Comparison of ENCODE assay signal across 26 mouse cellular contexts in genomic region chr17:4779017-4779416, GRCm38 (mm10).
DNase-seq lines count a peak whose midpoint lies in the region; ATAC-seq and TF ChIP-seq lines count a peak whose summit lies in the region.
"Had no signal": no experiment of that assay in that cellular context is flagged by ENCODE, and none has a peak within 500 bp of the region (broad histone marks: within the 10 kb centered on the region; RNA-seq: fewer than 3 reads in every experiment).

No protein-coding gene starts in this region.

- no peaks in the 10 kb centered on the region for H3K4me1 ChIP-seq in forebrain, embryonic 11.5 days (replicated peaks; ENCODE audit: control insufficient read depth, insufficient read depth, low read length)
- no peaks in the 10 kb centered on the region for H3K4me1 ChIP-seq in forebrain, embryonic 16.5 days (replicated peaks; ENCODE audit: control insufficient read depth, insufficient read depth, low read length)
- H3K4me1 ChIP-seq in stomach, embryonic 16.5 days (ENCODE audit: control insufficient read depth, insufficient read depth, low read length) = peaks cover 4% of the 10 kb centered on the region; the same call in 1 of the 2 replicates
- H3K4me1 ChIP-seq in stomach, postnatal 0 days (replicated peaks; ENCODE audit: control insufficient read depth, insufficient read depth) = no peaks in the 10 kb centered on the region
- peaks cover 5% of the 10 kb centered on the region; the same call in 1 of the 2 replicates for H3K4me1 ChIP-seq in lung, embryonic 15.5 days
- no peaks in the 10 kb centered on the region for H3K4me1 ChIP-seq in kidney, adult 2 months (ENCODE audit: control insufficient read depth, insufficient read depth, low read length)
- no peaks in the 10 kb centered on the region for H3K4me1 ChIP-seq in embryonic facial prominence, embryonic 10.5 days
- H3K4me1 ChIP-seq: heart, embryonic 13.5 days; neural tube, embryonic 12.5 days had no signal

- no peak for TF ChIP-seq CTCF in stomach, postnatal 0 days (IDR thresholded peaks at IDR 0.05; ENCODE audit: low read depth)
- TF ChIP-seq CTCF in kidney, adult 2 months (conservative IDR thresholded peaks at IDR 0.05; ENCODE audit: insufficient read depth, insufficient read length, low read depth, low read length) = no peak

- no peaks in the 10 kb centered on the region for H3K9me3 ChIP-seq in forebrain, embryonic 11.5 days (ENCODE audit: control insufficient read depth, low read length)
- H3K9me3 ChIP-seq in forebrain, embryonic 16.5 days (ENCODE audit: control insufficient read depth, low read length) = no peaks in the 10 kb centered on the region
- H3K9me3 ChIP-seq in stomach, embryonic 16.5 days (replicated peaks; ENCODE audit: control insufficient read depth, low read length) = no peaks in the 10 kb centered on the region
- H3K9me3 ChIP-seq in stomach, postnatal 0 days (ENCODE audit: control insufficient read depth, low read length) = no peaks in the 10 kb centered on the region
- H3K9me3 ChIP-seq in lung, embryonic 15.5 days = no peaks in the 10 kb centered on the region
- H3K9me3 ChIP-seq in embryonic facial prominence, embryonic 10.5 days = no peaks in the 10 kb centered on the region
- H3K9me3 ChIP-seq: G1E; heart, embryonic 13.5 days; midbrain, embryonic 15.5 days; neural tube, embryonic 12.5 days had no signal

- WGBS in forebrain, embryonic 11.5 days = 97% methylated on average over 10 of the region's 10 CpGs
- WGBS in forebrain, embryonic 16.5 days = 94% methylated on average over 10 of the region's 10 CpGs
- 86% methylated on average over 10 of the region's 10 CpGs for WGBS in stomach, embryonic 16.5 days
- WGBS in stomach, postnatal 0 days = 75% methylated on average over 10 of the region's 10 CpGs
- 73% methylated on average over 10 of the region's 10 CpGs for WGBS in lung, embryonic 15.5 days
- WGBS in kidney, adult 2 months = 79% methylated on average over 10 of the region's 10 CpGs
- WGBS in embryonic facial prominence, embryonic 10.5 days = 89% methylated on average over 10 of the region's 10 CpGs

- H3K4me2 ChIP-seq in forebrain, embryonic 11.5 days (ENCODE audit: low read depth, low read length, severe bottlenecking) = no peak overlapping the region
- H3K4me2 ChIP-seq in forebrain, embryonic 16.5 days (ENCODE audit: low read length) = no peak overlapping the region
- no peak overlapping the region for H3K4me2 ChIP-seq in stomach, embryonic 16.5 days (ENCODE audit: low read depth, low read length)
- H3K4me2 ChIP-seq in stomach, postnatal 0 days (replicated peaks; ENCODE audit: low read depth) = no peak overlapping the region
- H3K4me2 ChIP-seq in lung, embryonic 15.5 days = no peak overlapping the region

- H3K36me3 ChIP-seq in forebrain, embryonic 11.5 days (ENCODE audit: control insufficient read depth, insufficient read depth, low read length) = no peaks in the 10 kb centered on the region
- no peaks in the 10 kb centered on the region for H3K36me3 ChIP-seq in forebrain, embryonic 16.5 days (ENCODE audit: control insufficient read depth, insufficient read depth)
- no peaks in the 10 kb centered on the region for H3K36me3 ChIP-seq in stomach, embryonic 16.5 days (ENCODE audit: control insufficient read depth, insufficient read depth, low read length)
- no peaks in the 10 kb centered on the region for H3K36me3 ChIP-seq in stomach, postnatal 0 days (ENCODE audit: control insufficient read depth, insufficient read depth, low read length)
- no peaks in the 10 kb centered on the region for H3K36me3 ChIP-seq in lung, embryonic 15.5 days
- H3K36me3 ChIP-seq in kidney, adult 2 months (ENCODE audit: control insufficient read depth, insufficient read depth, low read length) = no peaks in the 10 kb centered on the region
- H3K36me3 ChIP-seq in embryonic facial prominence, embryonic 10.5 days (replicated peaks) = no peaks in the 10 kb centered on the region
- H3K36me3 ChIP-seq: G1E; heart, embryonic 13.5 days; midbrain, embryonic 15.5 days; neural tube, embryonic 12.5 days had no signal

- H3K27ac ChIP-seq in forebrain, embryonic 11.5 days (ENCODE audit: low read depth, low read length) = no peak overlapping the region
- H3K27ac ChIP-seq in forebrain, embryonic 16.5 days (ENCODE audit: low read length) = no peak overlapping the region
- no peak overlapping the region for H3K27ac ChIP-seq in stomach, embryonic 16.5 days (ENCODE audit: low read length)
- H3K27ac ChIP-seq in stomach, postnatal 0 days (replicated peaks) = no peak overlapping the region
- peak overlapping the region; percentile 31; the same call in 1 of the 2 replicates for H3K27ac ChIP-seq in lung, embryonic 15.5 days
- no peak overlapping the region for H3K27ac ChIP-seq in kidney, adult 2 months (ENCODE audit: insufficient read depth, low read depth, low read length)
- no peak overlapping the region for H3K27ac ChIP-seq in embryonic facial prominence, embryonic 10.5 days (replicated peaks)
- H3K27ac ChIP-seq: gastrocnemius, adult 2 months; heart, embryonic 13.5 days; liver, embryonic 14.5 days; midbrain, embryonic 15.5 days; neural tube, embryonic 12.5 days had no signal

- no peak for TF ChIP-seq EP300 in stomach, postnatal 0 days (optimal IDR thresholded peaks at IDR 0.05)

- H3K9ac ChIP-seq in forebrain, embryonic 11.5 days (ENCODE audit: low read length) = no peak overlapping the region
- H3K9ac ChIP-seq in forebrain, embryonic 16.5 days (replicated peaks; ENCODE audit: low read depth, low read length) = no peak overlapping the region
- no peak overlapping the region for H3K9ac ChIP-seq in stomach, embryonic 16.5 days (ENCODE audit: low read length)
- H3K9ac ChIP-seq in stomach, postnatal 0 days (ENCODE audit: low read length) = no peak overlapping the region
- no peak overlapping the region for H3K9ac ChIP-seq in lung, embryonic 15.5 days
- H3K9ac ChIP-seq: heart, embryonic 13.5 days; liver, embryonic 14.5 days; midbrain, embryonic 15.5 days; neural tube, embryonic 12.5 days had no signal

- TF ChIP-seq POLR2A in kidney, adult 2 months (IDR thresholded peaks at IDR 0.05; ENCODE audit: low read depth, low read length) = no peak

- DNase-seq in forebrain, embryonic 11.5 days (ENCODE audit: low spot score) = no peak
- DNase-seq in stomach, postnatal 0 days (ENCODE audit: low spot score) = no peak
- DNase-seq in lung, postnatal 25 days (ENCODE audit: low spot score) = peak; percentile 78
- no peak for DNase-seq in kidney, adult 2 months
- no peak for DNase-seq in embryonic facial prominence, embryonic 10.5 days (ENCODE audit: low spot score)
- DNase-seq: adrenal gland, postnatal 14 days; cerebellum, postnatal 14 days; gastrocnemius, adult 2 months; gastrocnemius, postnatal 36 days; heart, postnatal 10 days; kidney, adult 9 months; kidney, postnatal 10 days; layer of hippocampus, adult 9-11 months; liver; right cerebral cortex, adult 18-20 months; spleen, adult 18-20 months; thymus, postnatal 4 days had no signal

- no peak overlapping the region for H3K4me3 ChIP-seq in forebrain, embryonic 11.5 days (ENCODE audit: low read depth, low read length)
- no peak overlapping the region for H3K4me3 ChIP-seq in forebrain, embryonic 16.5 days (replicated peaks; ENCODE audit: low read length)
- H3K4me3 ChIP-seq in stomach, embryonic 16.5 days (replicated peaks; ENCODE audit: low read length) = no peak overlapping the region
- H3K4me3 ChIP-seq in stomach, postnatal 0 days (ENCODE audit: low read depth, low read length) = no peak overlapping the region
- H3K4me3 ChIP-seq in lung, embryonic 15.5 days = no peak overlapping the region
- no peak overlapping the region for H3K4me3 ChIP-seq in kidney, adult 2 months (ENCODE audit: insufficient read depth, low read depth, low read length)
- no peak overlapping the region for H3K4me3 ChIP-seq in embryonic facial prominence, embryonic 10.5 days
- H3K4me3 ChIP-seq: heart, embryonic 13.5 days; midbrain, embryonic 15.5 days; neural tube, embryonic 12.5 days had no signal

- H3K27me3 ChIP-seq in forebrain, embryonic 11.5 days (ENCODE audit: control insufficient read depth, insufficient read depth, low read length) = no peaks in the 10 kb centered on the region
- no peaks in the 10 kb centered on the region for H3K27me3 ChIP-seq in forebrain, embryonic 16.5 days (replicated peaks; ENCODE audit: control insufficient read depth, insufficient read depth, low read length)
- no peaks in the 10 kb centered on the region for H3K27me3 ChIP-seq in stomach, embryonic 16.5 days (ENCODE audit: control insufficient read depth, insufficient read depth, low read length)
- no peaks in the 10 kb centered on the region for H3K27me3 ChIP-seq in stomach, postnatal 0 days (ENCODE audit: control insufficient read depth, insufficient read depth, low read length)
- H3K27me3 ChIP-seq in lung, embryonic 15.5 days = no peaks in the 10 kb centered on the region
- no peaks in the 10 kb centered on the region for H3K27me3 ChIP-seq in kidney, adult 2 months (replicated peaks; ENCODE audit: control insufficient read depth, insufficient read depth, low read length)
- H3K27me3 ChIP-seq in embryonic facial prominence, embryonic 10.5 days (replicated peaks; ENCODE audit: low read depth, poor library complexity, severe bottlenecking) = no peaks in the 10 kb centered on the region
- H3K27me3 ChIP-seq: heart, embryonic 13.5 days; midbrain, embryonic 15.5 days; neural tube, embryonic 12.5 days had no signal

- ATAC-seq in forebrain, embryonic 11.5 days (replicated peaks; ENCODE audit: low FRiP score) = 0 out of 2 replicates have a peak, but pooled peaks have one; percentile 27
- no peak for ATAC-seq in forebrain, embryonic 16.5 days
- peak; percentile 54; the same call in 1 of the 2 replicates for ATAC-seq in stomach, embryonic 16.5 days (ENCODE audit: insufficient read depth, low FRiP score)
- ATAC-seq in stomach, postnatal 0 days (ENCODE audit: low FRiP score, low TSS enrichment) = no peak; the same call in 1 of the 2 replicates
- 0 out of 2 replicates have a peak, but pooled peaks have one; percentile 43 for ATAC-seq in lung, embryonic 15.5 days (ENCODE audit: borderline replicate concordance, extremely low read depth, low FRiP score, low TSS enrichment)
- ATAC-seq: intestine, embryonic 16.5 days; midbrain, embryonic 15.5 days had no signal

Comparison
In these comparisons a context has a peak if more than half of its experiments do, and no peak if none do; other contexts are left out.
1. ATAC-seq: peak in forebrain, embryonic 11.5 days (single experiment), stomach, embryonic 16.5 days (single experiment) and lung, embryonic 15.5 days (single experiment); none in forebrain, embryonic 16.5 days (single experiment) and stomach, postnatal 0 days (single experiment).